Mouse (Mus musculus) MEL (cell line): ENCODE results near the gene Stk11.

ENCODE experiments used
- CTCF ChIP-seq, 3 experiments: IDR thresholded peaks in 2 of 3; conservative IDR thresholded peaks in 1 of 3; 2 replicates each; pipeline ENCODE4 v1.5.1; 2011 to 2012; ENCODE audit warnings: low read length in 3 of 3, low read depth in 2 of 3, mild to moderate bottlenecking in 2 of 3, improper control_type of control experiment in 1 of 3, inconsistent platforms in 1 of 3, mixed read lengths in 1 of 3, moderate library complexity in 1 of 3; ENCODE audit not compliant: control insufficient read depth in 1 of 3, insufficient read depth in 1 of 3, poor library complexity in 1 of 3, severe bottlenecking in 1 of 3
- E2F4 ChIP-seq: IDR thresholded peaks from 2 replicates; pipeline ENCODE4 v1.6.1; 2011; ENCODE audit warnings: low read depth, low read length, improper control_type of control experiment, borderline replicate concordance
- EP300 ChIP-seq, 2 experiments: IDR thresholded peaks; 2 replicates each; pipeline ENCODE4 v1.6.1; 2011; ENCODE audit warnings: improper control_type of control experiment in 2 of 2, low read length in 2 of 2, low read depth in 1 of 2, mild to moderate bottlenecking in 1 of 2
- GATA1 ChIP-seq: IDR thresholded peaks from 2 replicates; pipeline ENCODE4 v1.6.1; 2011; ENCODE audit warnings: low read depth, low read length, improper control_type of control experiment
- MAFK ChIP-seq: IDR thresholded peaks from 2 replicates; pipeline ENCODE4 v1.6.1; 2011; ENCODE audit warnings: low read depth, mild to moderate bottlenecking, low read length, improper control_type of control experiment, borderline replicate concordance
- MAX ChIP-seq: IDR thresholded peaks from 2 replicates; pipeline ENCODE4 v1.6.1; 2011; ENCODE audit warnings: low read length, improper control_type of control experiment
- MXI1 ChIP-seq: IDR thresholded peaks from 2 replicates; pipeline ENCODE4 v1.6.1; 2011; ENCODE audit warnings: mild to moderate bottlenecking, low read depth, low read length, improper control_type of control experiment
- POLR2A ChIP-seq, 2 experiments: IDR thresholded peaks; 2 replicates each; pipeline ENCODE4 v1.6.1; 2011 to 2012; ENCODE audit warnings: low read length in 2 of 2, mild to moderate bottlenecking in 2 of 2, control low read depth in 1 of 2, improper control_type of control experiment in 1 of 2, low read depth in 1 of 2, moderate library complexity in 1 of 2; ENCODE audit not compliant: control insufficient read depth in 1 of 2, insufficient read depth in 1 of 2, poor library complexity in 1 of 2
- POLR2AphosphoS2 ChIP-seq: IDR thresholded peaks from 2 replicates; pipeline ENCODE4 v1.6.1; 2011; ENCODE audit warnings: low read length, improper control_type of control experiment
- RCOR1 ChIP-seq: IDR thresholded peaks from 2 replicates; pipeline ENCODE4 v1.6.1; 2012; ENCODE audit warnings: low read depth, mild to moderate bottlenecking, inconsistent platforms, low read length, improper control_type of control experiment
- TAL1 ChIP-seq: IDR thresholded peaks from 2 replicates; pipeline ENCODE4 v1.6.1; 2012; ENCODE audit warnings: mild to moderate bottlenecking, inconsistent platforms, low read length, moderate library complexity, mixed read lengths
- TBP ChIP-seq: IDR thresholded peaks from 2 replicates; pipeline ENCODE4 v1.8.0; 2011; ENCODE audit warnings: low read depth, low read length, improper control_type of control experiment

DNA sequence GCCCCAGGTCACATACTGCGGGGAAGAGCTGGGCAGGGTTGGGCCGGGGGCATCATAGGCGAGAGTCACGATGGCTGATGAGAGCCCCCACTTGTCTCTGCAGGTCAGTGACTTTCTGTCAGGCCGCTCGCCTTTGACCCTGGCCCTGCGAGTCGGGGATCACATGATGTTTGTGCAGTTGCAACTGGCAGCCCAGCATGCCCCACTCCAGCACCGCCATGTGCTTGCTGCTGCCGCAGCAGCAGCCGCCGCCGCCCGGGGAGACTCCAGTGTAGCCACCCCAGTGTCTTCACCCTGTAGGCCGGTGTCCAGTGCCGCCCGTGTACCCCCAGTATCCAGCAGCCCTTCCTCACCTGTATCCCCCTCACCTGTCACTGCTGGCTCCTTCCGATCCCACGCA is 38.1 kb downstream of the Stk11 start:
- no peak for TF ChIP-seq CTCF (IDR thresholded peaks at IDR 0.05 in 2 of 3, conservative IDR thresholded peaks at IDR 0.05 in 1 of 3; ENCODE audit: control insufficient read depth in 1 of 3, insufficient read depth in 1 of 3, low read depth in 2 of 3, low read length in 3 of 3, poor library complexity in 1 of 3, severe bottlenecking in 1 of 3)
- TF ChIP-seq POLR2AphosphoS2 = no peak
- no peak for TF ChIP-seq POLR2A (IDR thresholded peaks at IDR 0.05; ENCODE audit: control insufficient read depth in 1 of 2, insufficient read depth in 1 of 2, low read depth in 1 of 2, low read length in 2 of 2, poor library complexity in 1 of 2)
- TF ChIP-seq MAFK = no peak
- no peak for TF ChIP-seq GATA1
- no peak for TF ChIP-seq EP300 (IDR thresholded peaks at IDR 0.05; ENCODE audit: low read depth in 1 of 2, low read length in 2 of 2)
- TF ChIP-seq TBP = no peak
- TF ChIP-seq E2F4 = no peak
- TF ChIP-seq TAL1 = no peak
- no peak for TF ChIP-seq RCOR1
- TF ChIP-seq MXI1 = no peak
- no peak for TF ChIP-seq MAX
